Mouse (Mus musculus) cerebellum, adult 11-12 months (tissue): Measurements from ENCODE around the gene Gm14496.
"Not testable (repeated sequence)": the region's sequence is repeated elsewhere in the genome, so short reads cannot be mapped to it uniquely, and the experiment has no call there.

Experiments used
- DNase-seq: peaks from one replicate; pipeline ENCODE4 v3.0.0; 2022

Gene Gm14496

GRCm38 (mm10) chr2:181990829-181991228 is at the start of gene Gm14496:
Gm14496 (plus strand) TSS chr2:181991129.
- DNase-seq: no peak

- not testable (repeated sequence) for DNase-seq
Measured at GRCm38 (mm10) chr2:181952747-181953680, 37.9 kb upstream of the Gm14496 start.

GRCm38 (mm10) chr2:181968395-181968794 is 22.5 kb upstream of the Gm14496 start:
- no peak for DNase-seq

GRCm38 (mm10) chr2:181969187-181969586 is 21.7 kb upstream of the Gm14496 start:
- DNase-seq: no peak

GRCm38 (mm10) chr2:181981969-181982368 is 9.0 kb upstream of the Gm14496 start:
- not testable (repeated sequence) for DNase-seq
